In genomic region chr4:105260893-105261769, GRCm38 (mm10) we compare ENCODE assay signal across 16 mouse cellular contexts.
A peak's percentile ranks its signal among the peaks of the same experiment; 100 is the strongest.
DNase-seq lines count a peak whose midpoint lies in the region; ATAC-seq lines count a peak whose summit lies in the region.
"Had no signal": no experiment of that assay in that cellular context is flagged by ENCODE, and none has a peak within 500 bp of the region (broad histone marks: within the 10 kb centered on the region; RNA-seq: fewer than 3 reads in every experiment).

No protein-coding gene starts in this region.

- H3K4me3 ChIP-seq in embryonic facial prominence, embryonic 13.5 days, result no peak overlapping the region
- no peak overlapping the region for H3K4me3 ChIP-seq in liver, embryonic 15.5 days (replicated peaks)
- no peak overlapping the region for H3K4me3 ChIP-seq in heart, embryonic 12.5 days
- no peak overlapping the region for H3K4me3 ChIP-seq in forebrain, embryonic 15.5 days
- H3K4me3 ChIP-seq: limb, embryonic 13.5 days; neural tube, embryonic 13.5 days had no signal

- H3K9ac ChIP-seq in embryonic facial prominence, embryonic 13.5 days, result no peak overlapping the region
- H3K9ac ChIP-seq in liver, embryonic 15.5 days, result no peak overlapping the region
- no peak overlapping the region for H3K9ac ChIP-seq in heart, embryonic 12.5 days
- H3K9ac ChIP-seq in forebrain, embryonic 15.5 days (replicated peaks), result no peak overlapping the region
- H3K9ac ChIP-seq: limb, embryonic 13.5 days; neural tube, embryonic 13.5 days had no signal

- 0 out of 2 replicates have a peak overlapping the region, but pooled peaks have one; percentile 3 for H3K27ac ChIP-seq in embryonic facial prominence, embryonic 13.5 days
- no peak overlapping the region for H3K27ac ChIP-seq in liver, embryonic 15.5 days (replicated peaks)
- no peak overlapping the region for H3K27ac ChIP-seq in heart, embryonic 12.5 days (ENCODE audit: poor library complexity, severe bottlenecking)
- H3K27ac ChIP-seq in forebrain, embryonic 15.5 days (replicated peaks), result no peak overlapping the region
- H3K27ac ChIP-seq: limb, embryonic 13.5 days; neural tube, embryonic 13.5 days had no signal

- no peaks in the 10 kb centered on the region for H3K36me3 ChIP-seq in embryonic facial prominence, embryonic 13.5 days
- H3K36me3 ChIP-seq in liver, embryonic 15.5 days (replicated peaks), result no peaks in the 10 kb centered on the region
- no peaks in the 10 kb centered on the region for H3K36me3 ChIP-seq in heart, embryonic 12.5 days
- no peaks in the 10 kb centered on the region for H3K36me3 ChIP-seq in forebrain, embryonic 15.5 days
- H3K36me3 ChIP-seq: limb, embryonic 13.5 days; neural tube, embryonic 13.5 days had no signal

- 70% methylated on average over 9 of the region's 9 CpGs for WGBS in embryonic facial prominence, embryonic 13.5 days
- WGBS in liver, embryonic 15.5 days (ENCODE audit: insufficient replicate concordance), result 39% methylated on average over 9 of the region's 9 CpGs
- WGBS in heart, embryonic 12.5 days, result 52% methylated on average over 9 of the region's 9 CpGs
- 87% methylated on average over 9 of the region's 9 CpGs for WGBS in forebrain, embryonic 15.5 days

- no peaks in the 10 kb centered on the region for H3K27me3 ChIP-seq in embryonic facial prominence, embryonic 13.5 days
- no peaks in the 10 kb centered on the region for H3K27me3 ChIP-seq in liver, embryonic 15.5 days
- peaks cover 4% of the 10 kb centered on the region for H3K27me3 ChIP-seq in heart, embryonic 12.5 days (replicated peaks)
- no peaks in the 10 kb centered on the region for H3K27me3 ChIP-seq in forebrain, embryonic 15.5 days
- H3K27me3 ChIP-seq: limb, embryonic 13.5 days; neural tube, embryonic 13.5 days had no signal

- H3K4me1 ChIP-seq in embryonic facial prominence, embryonic 13.5 days, result peaks cover 21% of the 10 kb centered on the region
- H3K4me1 ChIP-seq in liver, embryonic 15.5 days (replicated peaks), result no peaks in the 10 kb centered on the region
- H3K4me1 ChIP-seq in heart, embryonic 12.5 days (replicated peaks), result peaks cover 18% of the 10 kb centered on the region; the same call in 1 of the 2 replicates
- H3K4me1 ChIP-seq in forebrain, embryonic 15.5 days, result no peaks in the 10 kb centered on the region
- H3K4me1 ChIP-seq: neural tube, embryonic 13.5 days had no signal

- peak; percentile 32 for DNase-seq in adrenal gland, postnatal 14 days
- no peak for DNase-seq in adrenal gland, adult 8-10 months
- peak; percentile 73 for DNase-seq in 3T3-L1 (ENCODE audit: low read depth, low spot score)
- DNase-seq in urinary bladder, postnatal 10 days (ENCODE audit: low spot score), result no peak
- DNase-seq: adrenal gland, postnatal 25 days; cerebellum, adult 9-11 months; lung, postnatal 10 days; right cerebral cortex, postnatal 4 days; thymus, postnatal 14 days had no signal

- no peaks in the 10 kb centered on the region for H3K9me3 ChIP-seq in embryonic facial prominence, embryonic 13.5 days
- H3K9me3 ChIP-seq in liver, embryonic 15.5 days (replicated peaks), result no peaks in the 10 kb centered on the region
- no peaks in the 10 kb centered on the region for H3K9me3 ChIP-seq in heart, embryonic 12.5 days (replicated peaks)
- H3K9me3 ChIP-seq in forebrain, embryonic 15.5 days, result no peaks in the 10 kb centered on the region
- H3K9me3 ChIP-seq: limb, embryonic 13.5 days; neural tube, embryonic 13.5 days had no signal

- no peak overlapping the region for H3K4me2 ChIP-seq in embryonic facial prominence, embryonic 13.5 days
- H3K4me2 ChIP-seq in liver, embryonic 15.5 days, result no peak overlapping the region
- no peak overlapping the region for H3K4me2 ChIP-seq in heart, embryonic 12.5 days
- no peak overlapping the region for H3K4me2 ChIP-seq in forebrain, embryonic 15.5 days (replicated peaks)
- H3K4me2 ChIP-seq: limb, embryonic 13.5 days; neural tube, embryonic 13.5 days had no signal

- no peak for ATAC-seq in embryonic facial prominence, embryonic 13.5 days (ENCODE audit: insufficient number of reproducible peaks, insufficient read depth, low FRiP score, low TSS enrichment, low read depth)
- peak; percentile 33 for ATAC-seq in liver, embryonic 15.5 days (ENCODE audit: insufficient read depth)
- ATAC-seq in heart, embryonic 12.5 days (ENCODE audit: insufficient number of reproducible peaks, low FRiP score), result no peak
- no peak for ATAC-seq in forebrain, embryonic 15.5 days (replicated peaks)
- ATAC-seq: hindbrain, embryonic 16.5 days had no signal

Comparison
In these comparisons a context has a peak if more than half of its experiments do, and no peak if none do; other contexts are left out.
1. DNase-seq: peak in adrenal gland, postnatal 14 days (single experiment) and 3T3-L1 (single experiment); none in adrenal gland, adult 8-10 months (single experiment) and urinary bladder, postnatal 10 days (single experiment).